Mouse (Mus musculus) T-helper 2 cell (primary cell): Measurements from ENCODE around the gene B9d1.

Experiments used
- in situ Hi-C: fragments of 300-600 bp; cut with MboI, MseI; formaldehyde crosslinking; loops from one replicate; pipeline ENCODE4 v1.15.1; 2025; ENCODE audit warnings: high pct_unique_total_duplicates

The B9d1 gene

GRCm38 (mm10) chr11:61489085-61489484 is 15.9 kb upstream of the B9d1 start:
- in situ Hi-C loops: no loop called here

GRCm38 (mm10) chr11:61489874-61490273 is 15.1 kb upstream of the B9d1 start:
- in situ Hi-C loops: no loop called here

GRCm38 (mm10) chr11:61490944-61491520 is 13.9 kb upstream of the B9d1 start:
- in situ Hi-C loops: no loop called here

- in situ Hi-C loops: no loop called here
These were observed 12.1 kb upstream of the B9d1 start for GRCm38 (mm10) chr11:61492749-61493401.

- in situ Hi-C loops: no loop called here
These were observed 11.3 kb upstream of the B9d1 start for GRCm38 (mm10) chr11:61493525-61494128.

- in situ Hi-C loops: no loop called here
These were observed 10.6 kb upstream of the B9d1 start, which contains the start of gene Mapk7 for GRCm38 (mm10) chr11:61494129-61494997. Mapk7 (minus strand) TSS chr11:61494406.

- in situ Hi-C loops: no loop called here
These were observed 9.4 kb upstream of the B9d1 start for GRCm38 (mm10) chr11:61495528-61495927.

- in situ Hi-C loops: no loop called here
These were observed 7.5 kb upstream of the B9d1 start for GRCm38 (mm10) chr11:61497490-61497889.

GRCm38 (mm10) chr11:61498736-61499504 is 6.0 kb upstream of the B9d1 start:
- in situ Hi-C loops: no loop called here

GRCm38 (mm10) chr11:61503933-61504332 is 1.0 kb upstream of the B9d1 start:
- in situ Hi-C loops: no loop called here

- in situ Hi-C loops: no loop called here
These were observed 10.0 kb downstream of the B9d1 start for GRCm38 (mm10) chr11:61514953-61515352.

- in situ Hi-C loops: no loop called here
These were observed 13.0 kb downstream of the B9d1 start for GRCm38 (mm10) chr11:61517971-61518370.

GRCm38 (mm10) chr11:61518871-61519270 is 13.9 kb downstream of the B9d1 start:
- in situ Hi-C loops: no loop called here

GRCm38 (mm10) chr11:61519484-61520107 is 14.7 kb downstream of the B9d1 start:
- in situ Hi-C loops: no loop called here

- in situ Hi-C loops: no loop called here
These were observed 21.9 kb downstream of the B9d1 start for GRCm38 (mm10) chr11:61526872-61527271.

- in situ Hi-C loops: no loop called here
These were observed 24.3 kb downstream of the B9d1 start for GRCm38 (mm10) chr11:61529268-61529713.

- in situ Hi-C loops: no loop called here
These were observed 27.9 kb downstream of the B9d1 start for GRCm38 (mm10) chr11:61532820-61533219.

- in situ Hi-C loops: no loop called here
These were observed 28.6 kb downstream of the B9d1 start for GRCm38 (mm10) chr11:61533571-61533970.

- in situ Hi-C loops: no loop called here
These were observed 30.6 kb downstream of the B9d1 start for GRCm38 (mm10) chr11:61535530-61535929.

GRCm38 (mm10) chr11:61536952-61537351 is 32.0 kb downstream of the B9d1 start:
- in situ Hi-C loops: no loop called here

- in situ Hi-C loops: no loop called here
These were observed 32.4 kb downstream of the B9d1 start for GRCm38 (mm10) chr11:61537362-61537761.
